Mouse (Mus musculus) spleen, postnatal 10 days (tissue): ENCODE data around the gene Chn1.

Experiments used
- DNase-seq, 2 experiments: peaks; one replicate each; pipeline ENCODE4 v3.0.0; 2021 to 2022; ENCODE audit warnings: low spot score in 2 of 2

The Chn1 gene

GRCm38 (mm10) chr2:73636387-73636786, 138.8 kb downstream of the Chn1 start:
- no peak for DNase-seq

GRCm38 (mm10) chr2:73631816-73632215, 143.3 kb downstream of the Chn1 start:
- no peak for DNase-seq

GRCm38 (mm10) chr2:73618486-73619052, 156.6 kb downstream of the Chn1 start:
- no peak for DNase-seq

GRCm38 (mm10) chr2:73616434-73617057, 158.6 kb downstream of the Chn1 start:
- DNase-seq: no peak

GRCm38 (mm10) chr2:73615456-73615855, 159.7 kb downstream of the Chn1 start:
- DNase-seq: no peak

GRCm38 (mm10) chr2:73614303-73614702, 160.8 kb downstream of the Chn1 start:
- no peak for DNase-seq

- DNase-seq: no peak
These were observed 162.2 kb downstream of the Chn1 start for GRCm38 (mm10) chr2:73612941-73613340.

GRCm38 (mm10) chr2:73612367-73612914, 162.7 kb downstream of the Chn1 start:
- no peak for DNase-seq

GRCm38 (mm10) chr2:73611798-73612197, 163.3 kb downstream of the Chn1 start:
- no peak for DNase-seq

- DNase-seq: no peak
These were observed 165.4 kb downstream of the Chn1 start for GRCm38 (mm10) chr2:73609724-73610210.

- DNase-seq: no peak
These were observed 166.0 kb downstream of the Chn1 start for GRCm38 (mm10) chr2:73609067-73609723.

GRCm38 (mm10) chr2:73608391-73608790, 166.8 kb downstream of the Chn1 start:
- DNase-seq: no peak

- DNase-seq: no peak
These were observed 167.5 kb downstream of the Chn1 start for GRCm38 (mm10) chr2:73607609-73608008.

- no peak for DNase-seq
These were observed 168.0 kb downstream of the Chn1 start for GRCm38 (mm10) chr2:73607146-73607545.

- DNase-seq: no peak
These were observed 168.5 kb downstream of the Chn1 start for GRCm38 (mm10) chr2:73606616-73607015.

GRCm38 (mm10) chr2:73605077-73605476, 170.1 kb downstream of the Chn1 start:
- DNase-seq: no peak

GRCm38 (mm10) chr2:73604579-73604978, 170.6 kb downstream of the Chn1 start:
- no peak for DNase-seq

GRCm38 (mm10) chr2:73600650-73601049, 174.5 kb downstream of the Chn1 start:
- DNase-seq: no peak

- no peak for DNase-seq
These were observed 177.4 kb downstream of the Chn1 start for GRCm38 (mm10) chr2:73597772-73598171.

GRCm38 (mm10) chr2:73596786-73597185, 178.4 kb downstream of the Chn1 start:
- no peak for DNase-seq

GRCm38 (mm10) chr2:73596326-73596725, 178.8 kb downstream of the Chn1 start:
- DNase-seq: no peak

GRCm38 (mm10) chr2:73593101-73593439, 182.1 kb downstream of the Chn1 start:
- no peak for DNase-seq
